Mouse (Mus musculus) layer of hippocampus, adult 2 months (tissue): ENCODE measurements around the gene Gm11214. TPM values are rescaled to one million over a fixed set of nuclear protein-coding genes. Genes with fewer than 3 reads are reported as not detected.

Experiments
- DNase-seq, 2 experiments: peaks; one replicate each; pipeline ENCODE4 v3.0.0; 2022; ENCODE audit warnings: low spot score in 2 of 2
- H3K27ac ChIP-seq: fragments of 200-600 bp; 2 replicates; pipeline ENCODE4 v1.8.1; 2022
- H3K4me3 ChIP-seq: fragments of 200-600 bp; 2 replicates; pipeline ENCODE4 v1.8.1; 2022; ENCODE audit warnings: mild to moderate bottlenecking
- CTCF ChIP-seq: fragments of 200-600 bp; conservative IDR thresholded peaks from 2 replicates; pipeline ENCODE4 v1.8.1; 2022; ENCODE audit warnings: antibody characterized with exemption, mild to moderate bottlenecking, moderate library complexity
- total RNA-seq, 2 experiments: library from RNA; stranded (reverse); gene quantifications; 2 replicates each; pipeline ENCODE4 v1.2.3; 2021

The Gm11214 gene
- total RNA-seq, 2 experiments from 2014 or later = not detected

- Histone ChIP-seq H3K27ac (no peak overlapping the region), H3K4me3 (no peak overlapping the region)
- DNase-seq = no peak
- TF ChIP-seq CTCF = no peak
These were observed 23.3 kb downstream of the Gm11214 start for GRCm38 (mm10) chr4:63639842-63640241.

- Histone ChIP-seq H3K4me3 (no peak overlapping the region), H3K27ac (no peak overlapping the region)
- TF ChIP-seq CTCF = no peak
- DNase-seq = no peak
These were observed 24.6 kb downstream of the Gm11214 start for GRCm38 (mm10) chr4:63638603-63639002.

- Histone ChIP-seq H3K4me3 (no peak overlapping the region), H3K27ac (no peak overlapping the region)
- DNase-seq = no peak
- TF ChIP-seq CTCF = no peak
These were observed 30.0 kb downstream of the Gm11214 start for GRCm38 (mm10) chr4:63633181-63633580.

- no peak overlapping the region for H3K27ac ChIP-seq
- TF ChIP-seq CTCF = no peak
- H3K4me3 ChIP-seq = no peak overlapping the region
- DNase-seq = no peak
These were observed 36.1 kb downstream of the Gm11214 start for GRCm38 (mm10) chr4:63627111-63627510.

GRCm38 (mm10) chr4:63625563-63626080 is 37.6 kb downstream of the Gm11214 start:
- no peak for TF ChIP-seq CTCF
- H3K4me3 ChIP-seq = no peak overlapping the region
- H3K27ac ChIP-seq = no peak overlapping the region
- DNase-seq = no peak

- H3K27ac ChIP-seq = no peak within 1 kb of the TSS
- DNase-seq = no peak
- no peak within 1 kb of the TSS for H3K4me3 ChIP-seq
- TF ChIP-seq CTCF = peak; percentile 53
These were observed 40.8 kb downstream of the Gm11214 start, which contains the start of gene Tex48 for GRCm38 (mm10) chr4:63622378-63622835. Gene Tex48, minus strand, starts transcription at chr4:63622428.

- no peak for TF ChIP-seq CTCF
- H3K27ac ChIP-seq = no peak overlapping the region
- no peak for DNase-seq
- no peak overlapping the region for H3K4me3 ChIP-seq
These were observed 41.3 kb downstream of the Gm11214 start for GRCm38 (mm10) chr4:63621861-63622260.

Other genes with a start within 250 kb of the Gm11214 start
- gene Whrn, start 167.4 kb downstream of the Gm11214 start, total RNA-seq = 10 to 100 TPM; 17.9 to 20.7 TPM
- 100 to 1,000 TPM; 119 to 128 TPM for gene Atp6v1g1, start 118.6 kb downstream of the Gm11214 start, total RNA-seq
- 1 to 10 TPM; 5.8 to 8.3 TPM for gene Tmem268, start 104.6 kb downstream of the Gm11214 start, total RNA-seq
- gene Gm11213, start 58.1 kb downstream of the Gm11214 start, total RNA-seq = not detected
- not detected for gene Tex48, start 41.0 kb downstream of the Gm11214 start, total RNA-seq
- not detected for gene Tnfsf15, start 81.7 kb upstream of the Gm11214 start, total RNA-seq
- gene Tnfsf8, start 198.0 kb upstream of the Gm11214 start, total RNA-seq = not detected